Mouse (Mus musculus) liver, adult 2 months (tissue): ENCODE data around the gene Kdelc1. TPM values are rescaled to one million over a fixed set of nuclear protein-coding genes. Genes with fewer than 3 reads are reported as not detected.
A peak's percentile ranks its signal among the peaks of the same experiment; 100 is the strongest.

ENCODE experiments used
- DNase-seq: peaks from one replicate; pipeline ENCODE4 v3.0.0-alpha.2; 2011; ENCODE audit warnings: low read depth, low spot score; ENCODE audit errors: extremely low read depth
- H3K27ac ChIP-seq: fragments of 200-500 bp; replicated peaks from 2 replicates; pipeline ENCODE4 v1.5.1; 2012; ENCODE audit warnings: low read depth, mild to moderate bottlenecking, control low read depth, inconsistent platforms, low read length; ENCODE audit not compliant: insufficient read depth
- H3K27me3 ChIP-seq: fragments of 200-500 bp; 2 replicates; pipeline ENCODE4 v1.6.1; 2012; ENCODE audit warnings: mild to moderate bottlenecking, moderate library complexity, low read length, inconsistent platforms; ENCODE audit not compliant: control insufficient read depth, insufficient read depth
- H3K36me3 ChIP-seq: fragments of 200-500 bp; 2 replicates; pipeline ENCODE4 v1.6.1; 2012; ENCODE audit warnings: low read length, inconsistent platforms; ENCODE audit not compliant: control insufficient read depth, insufficient read depth
- H3K4me1 ChIP-seq: fragments of 200-500 bp; 2 replicates; pipeline ENCODE4 v1.6.1; 2011; ENCODE audit warnings: low read length; ENCODE audit not compliant: control insufficient read depth, insufficient read depth
- H3K4me3 ChIP-seq: fragments of 200-500 bp; 2 replicates; pipeline ENCODE4 v1.5.1; 2011; ENCODE audit warnings: low read depth, mild to moderate bottlenecking, control low read depth, low read length, moderate library complexity; ENCODE audit not compliant: insufficient read depth
- H3K79me2 ChIP-seq: fragments of 200-500 bp; 2 replicates; pipeline ENCODE4 v1.6.1; 2012; ENCODE audit warnings: inconsistent platforms, mild to moderate bottlenecking, low read length, moderate library complexity; ENCODE audit not compliant: control insufficient read depth, insufficient read depth
- H3K9ac ChIP-seq: fragments of 200-500 bp; 2 replicates; pipeline ENCODE4 v1.6.1; 2012; ENCODE audit warnings: low read depth, mild to moderate bottlenecking, control low read depth, inconsistent platforms, low read length
- CTCF ChIP-seq: fragments of 200-500 bp; IDR thresholded peaks from 2 replicates; pipeline ENCODE4 v1.5.1; 2011; ENCODE audit warnings: low read depth, low read length, control low read depth
- POLR2A ChIP-seq: fragments of 200-500 bp; IDR thresholded peaks from 2 replicates; pipeline ENCODE4 v1.6.1; 2011; ENCODE audit warnings: low read length, control low read depth; ENCODE audit not compliant: insufficient read depth; ENCODE audit errors: extremely low read depth
- WGBS: fragments of 180-500 bp; shearing (Covaris S2); methylation state at CpG from one replicate; pipeline ENCODE4 v1.1.7; 2018; 5-methylcytosine and 5-hydroxymethylcytosine counted together
- polyA plus RNA-seq: library from polyadenylated mRNA; depleted of rRNA; stranded (reverse); fragments of >200 nt; gene quantifications from 2 replicates; pipeline ENCODE4 v1.2.3, GENCODE M21; 2012
- total RNA-seq: library from RNA; depleted of rRNA; stranded (reverse); fragments of >200 nt; gene quantifications from 2 replicates; pipeline ENCODE4 v1.2.3, GENCODE M21; 2014

The Kdelc1 gene
- total and polyA plus RNA-seq, 2 experiments = 7.4 to 7.8 TPM

DNA sequence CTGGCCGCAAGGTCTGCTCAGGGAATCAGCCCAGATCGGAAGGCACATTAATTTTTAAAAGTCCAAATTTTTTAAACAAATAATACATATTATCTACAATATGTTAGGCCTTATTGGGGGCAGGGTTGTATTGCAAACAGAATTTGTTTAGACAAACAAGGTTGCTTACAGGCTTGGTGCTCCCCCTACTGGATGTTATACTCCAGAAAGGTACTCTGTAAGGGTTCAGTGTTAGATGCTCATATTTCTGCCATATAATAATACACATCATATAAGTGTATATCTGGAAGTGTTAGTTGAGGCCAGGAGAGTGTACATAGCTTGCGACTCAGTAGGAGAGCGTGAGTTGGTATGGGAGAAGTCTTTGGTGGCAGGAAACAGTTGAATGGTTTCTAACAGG lies 36.7 kb upstream of the Kdelc1 start:
- no peaks in the 10 kb centered on the region for H3K27me3 ChIP-seq
- no peak overlapping the region for H3K27ac ChIP-seq
- peak; percentile 53 for DNase-seq
- TF ChIP-seq CTCF (no peak), POLR2A (no peak)
- peaks cover 6% of the 10 kb centered on the region; the same call in 1 of the 2 replicates for H3K79me2 ChIP-seq
- no peaks in the 10 kb centered on the region for H3K4me1 ChIP-seq
- WGBS = 92% methylated on average over 4 of the region's 4 CpGs
- no peak overlapping the region for H3K4me3 ChIP-seq
- H3K9ac ChIP-seq = no peak overlapping the region
- H3K36me3 ChIP-seq = peaks cover 27% of the 10 kb centered on the region

- Histone ChIP-seq H3K27me3 (no peaks in the 10 kb centered on the region), H3K9ac (no peak overlapping the region), H3K36me3 (no peaks in the 10 kb centered on the region; the same call in 1 of the 2 replicates), H3K79me2 (peaks cover 3% of the 10 kb centered on the region; the same call in 1 of the 2 replicates), H3K4me1 (peaks cover 5% of the 10 kb centered on the region; the same call in 1 of the 2 replicates), H3K4me3 (no peak overlapping the region; the same call in 1 of the 2 replicates), H3K27ac (no peak overlapping the region)
- peak; percentile 10 for DNase-seq
- no peak for TF ChIP-seq POLR2A
- TF ChIP-seq CTCF = no peak
- WGBS = 25% methylated on average over 6 of the region's 6 CpGs
Measured at GRCm38 (mm10) chr1:44148706-44149105, 30.1 kb upstream of the Kdelc1 start.

- TF ChIP-seq CTCF = no peak
- peak; percentile 83 for TF ChIP-seq POLR2A
- H3K4me1 ChIP-seq = peaks cover 7% of the 10 kb centered on the region
- WGBS = under 1% methylated on average over 66 of the region's 66 CpGs
- H3K79me2 ChIP-seq = peaks cover 3% of the 10 kb centered on the region; the same call in 1 of the 2 replicates
- H3K9ac ChIP-seq = peak within 1 kb of the TSS; percentile 92
- peak; percentile 95 for DNase-seq
- H3K4me3 ChIP-seq = peak within 1 kb of the TSS; percentile 88
- peak within 1 kb of the TSS; percentile 91 for H3K27ac ChIP-seq
- peaks cover 6% of the 10 kb centered on the region for H3K36me3 ChIP-seq
- no peaks in the 10 kb centered on the region for H3K27me3 ChIP-seq
Measured at GRCm38 (mm10) chr1:44147563-44148381, 29.2 kb upstream of the Kdelc1 start, which contains the start of gene Ercc5. TSS of gene Ercc5 (plus strand) at chr1:44147744.

DNA sequence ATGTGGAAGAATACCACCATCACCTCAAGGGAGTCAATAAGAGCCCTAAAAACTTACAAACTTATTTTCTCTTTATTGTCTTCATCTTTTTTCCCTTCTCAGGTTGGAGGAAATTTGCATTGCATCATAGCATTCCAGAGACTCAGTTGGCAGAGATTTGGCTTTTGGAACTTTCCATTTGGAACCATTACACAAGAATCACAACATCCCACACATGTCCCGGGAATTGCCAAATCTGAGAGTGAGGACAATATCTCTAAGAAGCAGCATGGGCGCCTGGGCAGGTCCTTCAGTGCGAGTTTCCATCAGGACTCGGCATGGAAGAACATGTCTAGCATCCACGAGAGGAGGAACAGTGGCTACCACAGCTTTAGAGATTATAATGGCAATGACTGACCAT lies 24.1 kb upstream of the Kdelc1 start:
- peak; percentile 59 for DNase-seq

GRCm38 (mm10) chr1:44140232-44140631 lies 21.6 kb upstream of the Kdelc1 start:
- no peaks in the 10 kb centered on the region for H3K79me2 ChIP-seq
- DNase-seq = no peak
- 89% methylated on average over 4 of the region's 4 CpGs for WGBS
- H3K27me3 ChIP-seq = no peaks in the 10 kb centered on the region
- no peak overlapping the region for H3K9ac ChIP-seq
- TF ChIP-seq POLR2A = no peak
- TF ChIP-seq CTCF = no peak
- peaks cover 43% of the 10 kb centered on the region for H3K36me3 ChIP-seq
- H3K4me1 ChIP-seq = peaks cover 2% of the 10 kb centered on the region
- H3K27ac ChIP-seq = no peak overlapping the region
- H3K4me3 ChIP-seq = no peak overlapping the region

More for the DNA sequence above, 24.1 kb upstream of the Kdelc1 start:
- H3K4me3 ChIP-seq = no peak overlapping the region
- TF ChIP-seq POLR2A (no peak), CTCF (no peak)
- H3K4me1 ChIP-seq = peaks cover 7% of the 10 kb centered on the region
- H3K36me3 ChIP-seq = peaks cover 34% of the 10 kb centered on the region
- no peaks in the 10 kb centered on the region for H3K27me3 ChIP-seq
- H3K27ac ChIP-seq = no peak overlapping the region
- no peak overlapping the region for H3K9ac ChIP-seq
- WGBS = 73% methylated on average over 5 of the region's 5 CpGs
- H3K79me2 ChIP-seq = no peaks in the 10 kb centered on the region

- H3K27me3 ChIP-seq = no peaks in the 10 kb centered on the region
- H3K4me1 ChIP-seq = peaks cover 5% of the 10 kb centered on the region; the same call in 1 of the 2 replicates
- no peak overlapping the region for H3K4me3 ChIP-seq
- WGBS = 23% methylated on average over 4 of the region's 4 CpGs
- H3K9ac ChIP-seq = no peak overlapping the region
- peak; percentile 70 for DNase-seq
- TF ChIP-seq POLR2A (no peak), CTCF (no peak)
- H3K79me2 ChIP-seq = no peaks in the 10 kb centered on the region
- no peak overlapping the region for H3K27ac ChIP-seq
- H3K36me3 ChIP-seq = peaks cover 28% of the 10 kb centered on the region
Measured at GRCm38 (mm10) chr1:44129929-44130581, 11.4 kb upstream of the Kdelc1 start.
